ENCODE assay signal across 36 mouse cellular contexts in genomic region chr2:170482019-170482540, GRCm38 (mm10). TPM values are rescaled to one million over a fixed set of nuclear protein-coding genes. Genes with fewer than 3 reads are reported as not detected.
DNase-seq lines count a peak whose midpoint lies in the region; ATAC-seq and TF ChIP-seq lines count a peak whose summit lies in the region.
"Had no signal": no experiment of that assay in that cellular context is flagged by ENCODE, and none has a peak within 500 bp of the region (broad histone marks: within the 10 kb centered on the region; RNA-seq: fewer than 3 reads in every experiment).

No protein-coding gene starts in this region.

- 64% methylated on average over 10 of the region's 10 CpGs for WGBS in kidney, postnatal 0 days
- 70% methylated on average over 10 of the region's 10 CpGs for WGBS in midbrain, postnatal 0 days
- WGBS in midbrain, embryonic 16.5 days = 77% methylated on average over 10 of the region's 10 CpGs

- TF ChIP-seq CTCF in kidney, postnatal 0 days (IDR thresholded peaks at IDR 0.05; ENCODE audit: low read depth) = peak; percentile 48
- TF ChIP-seq CTCF in midbrain, postnatal 0 days (IDR thresholded peaks at IDR 0.05) = peak; percentile 27; the same call in 1 of the 2 replicates

- H3K4me2 ChIP-seq in kidney, postnatal 0 days (ENCODE audit: low read length) = no peak overlapping the region
- no peak overlapping the region for H3K4me2 ChIP-seq in midbrain, postnatal 0 days (ENCODE audit: low read depth, low read length, poor library complexity, severe bottlenecking)
- H3K4me2 ChIP-seq in midbrain, embryonic 16.5 days (ENCODE audit: low read length) = no peak overlapping the region
- H3K4me2 ChIP-seq: heart, embryonic 15.5 days; hindbrain, embryonic 12.5 days; kidney, embryonic 15.5 days; liver, embryonic 15.5 days had no signal

- no peak overlapping the region for H3K27ac ChIP-seq in kidney, postnatal 0 days
- no peak overlapping the region for H3K27ac ChIP-seq in midbrain, postnatal 0 days (ENCODE audit: low read depth, low read length)
- H3K27ac ChIP-seq in midbrain, embryonic 16.5 days (ENCODE audit: low read length) = no peak overlapping the region
- H3K27ac ChIP-seq: heart, embryonic 10.5 days; heart, embryonic 15.5 days; hindbrain, embryonic 12.5 days; kidney, embryonic 15.5 days; layer of hippocampus, adult 2 months; liver, embryonic 15.5 days had no signal

- no peaks in the 10 kb centered on the region for H3K9me3 ChIP-seq in kidney, postnatal 0 days (replicated peaks; ENCODE audit: low read length)
- H3K9me3 ChIP-seq in midbrain, postnatal 0 days (ENCODE audit: low read length) = no peaks in the 10 kb centered on the region
- H3K9me3 ChIP-seq in midbrain, embryonic 16.5 days (replicated peaks; ENCODE audit: control insufficient read depth, low read length, poor library complexity, severe bottlenecking) = no peaks in the 10 kb centered on the region
- H3K9me3 ChIP-seq: heart, embryonic 10.5 days; heart, embryonic 15.5 days; hindbrain, embryonic 12.5 days; kidney, embryonic 15.5 days; liver, embryonic 15.5 days had no signal

- peak; percentile 65; the same call in 1 of the 2 replicates for ATAC-seq in kidney, postnatal 0 days (replicated peaks; ENCODE audit: low FRiP score, low read depth)
- no peak for ATAC-seq in midbrain, postnatal 0 days (ENCODE audit: low FRiP score)
- no peak for ATAC-seq in midbrain, embryonic 16.5 days
- ATAC-seq in inflammation-experienced regulatory T-cells, adult 6 months = no peak
- ATAC-seq: CD4-positive, CD25-positive, alpha-beta regulatory T cell, adult 4 months had no signal

- 0 out of 2 replicates have a peak, but pooled peaks cover 3% of the 10 kb centered on the region for H3K27me3 ChIP-seq in kidney, postnatal 0 days (ENCODE audit: insufficient read depth, low read length)
- H3K27me3 ChIP-seq in midbrain, postnatal 0 days (ENCODE audit: insufficient read depth, low read length) = no peaks in the 10 kb centered on the region
- H3K27me3 ChIP-seq in midbrain, embryonic 16.5 days (ENCODE audit: control insufficient read depth, insufficient read depth, low read depth, low read length) = no peaks in the 10 kb centered on the region

- H3K4me1 ChIP-seq in kidney, postnatal 0 days (replicated peaks; ENCODE audit: insufficient read depth, low read length) = no peaks in the 10 kb centered on the region
- H3K4me1 ChIP-seq in midbrain, postnatal 0 days (ENCODE audit: insufficient read depth, low read length) = no peaks in the 10 kb centered on the region
- no peaks in the 10 kb centered on the region for H3K4me1 ChIP-seq in midbrain, embryonic 16.5 days (ENCODE audit: control insufficient read depth, insufficient read depth, low read length)
- H3K4me1 ChIP-seq: heart, embryonic 10.5 days; heart, embryonic 15.5 days; kidney, embryonic 15.5 days; liver, embryonic 15.5 days had no signal

- no peak for DNase-seq in kidney, postnatal 0 days (ENCODE audit: low spot score)
- no peak for DNase-seq in kidney, adult 18-20 months
- no peak for DNase-seq in midbrain, postnatal 0 days (ENCODE audit: low spot score)
- peak; percentile 77 for DNase-seq in R1 (ENCODE audit: low read depth, low spot score)
- no peak for DNase-seq in ovary, postnatal 14 days (ENCODE audit: low spot score)
- DNase-seq: adrenal gland, postnatal 14 days; cerebellum, adult 11-12 months; cerebellum, adult 9-11 months; gastrocnemius, postnatal 10 days; heart, postnatal 36 days; kidney, adult 11 months; left cerebral cortex, postnatal 4 days; midbrain, embryonic 14.5 days; right cerebral cortex, adult 18-20 months; spleen, adult 18-20 months; thymus, postnatal 4 days had no signal

- H3K36me3 ChIP-seq in kidney, postnatal 0 days (ENCODE audit: insufficient read depth, low read length) = no peaks in the 10 kb centered on the region
- no peaks in the 10 kb centered on the region for H3K36me3 ChIP-seq in midbrain, postnatal 0 days (ENCODE audit: insufficient read depth, low read length)
- H3K36me3 ChIP-seq in midbrain, embryonic 16.5 days (ENCODE audit: control insufficient read depth, insufficient read depth, low read length) = no peaks in the 10 kb centered on the region
- H3K36me3 ChIP-seq: G1E; heart, embryonic 10.5 days; heart, embryonic 15.5 days; hindbrain, embryonic 12.5 days; kidney, embryonic 15.5 days; liver, embryonic 15.5 days had no signal

- no peak overlapping the region for H3K9ac ChIP-seq in kidney, postnatal 0 days (ENCODE audit: low read depth, low read length)
- H3K9ac ChIP-seq in midbrain, postnatal 0 days (replicated peaks; ENCODE audit: low read length, poor library complexity, severe bottlenecking) = no peak overlapping the region
- H3K9ac ChIP-seq in midbrain, embryonic 16.5 days (ENCODE audit: low read depth, low read length) = no peak overlapping the region
- H3K9ac ChIP-seq: heart, embryonic 15.5 days; hindbrain, embryonic 12.5 days; kidney, embryonic 15.5 days; liver, embryonic 15.5 days had no signal

- no peak overlapping the region for H3K4me3 ChIP-seq in kidney, postnatal 0 days (replicated peaks; ENCODE audit: low read depth, low read length)
- no peak overlapping the region for H3K4me3 ChIP-seq in midbrain, postnatal 0 days (ENCODE audit: low read depth, low read length)
- no peak overlapping the region for H3K4me3 ChIP-seq in midbrain, embryonic 16.5 days (ENCODE audit: low read depth, low read length)
- H3K4me3 ChIP-seq: erythroblast, embryonic 14.5 days; heart, embryonic 10.5 days; heart, embryonic 15.5 days; hindbrain, embryonic 12.5 days; kidney, embryonic 15.5 days; layer of hippocampus, adult 2 months; liver, embryonic 15.5 days had no signal

RNA-seq across cellular contexts. Expression of gene Pfdn4, which starts 14.1 kb away (rescaled TPM):
- polyA plus RNA-seq in kidney, postnatal 0 days (2015; fragmentation: Nextera tagmentation; extraction: Ambion mirVana) = 105 and 113 TPM in 2 replicates
- 94.1 and 161 TPM in 2 replicates for total RNA-seq in midbrain, postnatal 0 days (2014; rRNA removed)
- 147 and 157 TPM in 2 replicates for polyA plus RNA-seq in midbrain, postnatal 0 days (2015; fragmentation: Nextera tagmentation; extraction: Ambion mirVana)
- 128 and 133 TPM in 2 replicates for polyA plus RNA-seq in midbrain, embryonic 16.5 days (2015; fragmentation: Nextera tagmentation; extraction: Ambion mirVana)
- 10 to 100 TPM; 48.8 to 73.6 (median 49.4) TPM for polyA plus RNA-seq in inflammation-experienced regulatory T-cells, adult 6 months (2017; shearing (Covaris generic))

RNA-seq across cellular contexts. Expression of gene Cyp24a1, which starts 14.9 kb away (rescaled TPM):
- polyA plus RNA-seq in kidney, postnatal 0 days (2015; fragmentation: Nextera tagmentation; extraction: Ambion mirVana) = 7.4 TPM in 2 replicates
- 0.14 TPM in 1 of 2 replicates, not detected in the other for total RNA-seq in midbrain, postnatal 0 days (2014; rRNA removed)
- 0.09 and 0.23 TPM in 2 replicates for polyA plus RNA-seq in midbrain, postnatal 0 days (2015; fragmentation: Nextera tagmentation; extraction: Ambion mirVana)
- polyA plus RNA-seq in midbrain, embryonic 16.5 days (2015; fragmentation: Nextera tagmentation; extraction: Ambion mirVana) = 0.15 and 0.18 TPM in 2 replicates
- not detected for polyA plus RNA-seq in inflammation-experienced regulatory T-cells, adult 6 months (2017; shearing (Covaris generic))
- total RNA-seq: adrenal gland, postnatal 14 days; common myeloid progenitor, adult 5-6 weeks; G1E; gastrocnemius, postnatal 10 days; granulocyte monocyte progenitor cell, adult 5-6 weeks; heart, postnatal 36 days; layer of hippocampus, adult 2 months; layer of hippocampus, postnatal 14 days; left cerebral cortex, postnatal 4 days; neutrophil, adult 5-6 weeks had no signal
- polyA plus RNA-seq: CD4-positive, CD25-positive, alpha-beta regulatory T cell, adult 4 months; embryonic facial prominence, embryonic 14.5 days; erythroblast, embryonic 14.5 days; forebrain, embryonic 11.5 days; G1E; heart, embryonic 10.5 days; heart, embryonic 15.5 days; hindbrain, embryonic 12.5 days; liver, embryonic 15.5 days; lung, embryonic 16.5 days; neural tube, embryonic 11.5 days; stomach, embryonic 16.5 days had no signal

RNA-seq across cellular contexts. Expression of gene Bcas1, which starts 54.4 kb away (rescaled TPM):
- 0.61 and 0.94 TPM in 2 replicates for polyA plus RNA-seq in kidney, postnatal 0 days (2015; fragmentation: Nextera tagmentation; extraction: Ambion mirVana)
- 9.4 and 9.6 TPM in 2 replicates for total RNA-seq in midbrain, postnatal 0 days (2014; rRNA removed)
- 7.5 and 8.5 TPM in 2 replicates for polyA plus RNA-seq in midbrain, postnatal 0 days (2015; fragmentation: Nextera tagmentation; extraction: Ambion mirVana)
- 7.2 and 9.9 TPM in 2 replicates for polyA plus RNA-seq in midbrain, embryonic 16.5 days (2015; fragmentation: Nextera tagmentation; extraction: Ambion mirVana)
- polyA plus RNA-seq in inflammation-experienced regulatory T-cells, adult 6 months (2017; shearing (Covaris generic)) = 1 to 10 TPM; 2.5 to 4.5 (median 3.6) TPM
- total RNA-seq: heart, postnatal 36 days had no signal
- polyA plus RNA-seq: G1E had no signal
